Mouse (Mus musculus) kidney, postnatal 25 days (tissue): ENCODE data around the gene Parp11.

Experiments
- DNase-seq, 2 experiments: peaks; one replicate each; pipeline ENCODE4 v3.0.0; 2021; ENCODE audit warnings: mixed read lengths in 2 of 2

Parp11 gene

DNA sequence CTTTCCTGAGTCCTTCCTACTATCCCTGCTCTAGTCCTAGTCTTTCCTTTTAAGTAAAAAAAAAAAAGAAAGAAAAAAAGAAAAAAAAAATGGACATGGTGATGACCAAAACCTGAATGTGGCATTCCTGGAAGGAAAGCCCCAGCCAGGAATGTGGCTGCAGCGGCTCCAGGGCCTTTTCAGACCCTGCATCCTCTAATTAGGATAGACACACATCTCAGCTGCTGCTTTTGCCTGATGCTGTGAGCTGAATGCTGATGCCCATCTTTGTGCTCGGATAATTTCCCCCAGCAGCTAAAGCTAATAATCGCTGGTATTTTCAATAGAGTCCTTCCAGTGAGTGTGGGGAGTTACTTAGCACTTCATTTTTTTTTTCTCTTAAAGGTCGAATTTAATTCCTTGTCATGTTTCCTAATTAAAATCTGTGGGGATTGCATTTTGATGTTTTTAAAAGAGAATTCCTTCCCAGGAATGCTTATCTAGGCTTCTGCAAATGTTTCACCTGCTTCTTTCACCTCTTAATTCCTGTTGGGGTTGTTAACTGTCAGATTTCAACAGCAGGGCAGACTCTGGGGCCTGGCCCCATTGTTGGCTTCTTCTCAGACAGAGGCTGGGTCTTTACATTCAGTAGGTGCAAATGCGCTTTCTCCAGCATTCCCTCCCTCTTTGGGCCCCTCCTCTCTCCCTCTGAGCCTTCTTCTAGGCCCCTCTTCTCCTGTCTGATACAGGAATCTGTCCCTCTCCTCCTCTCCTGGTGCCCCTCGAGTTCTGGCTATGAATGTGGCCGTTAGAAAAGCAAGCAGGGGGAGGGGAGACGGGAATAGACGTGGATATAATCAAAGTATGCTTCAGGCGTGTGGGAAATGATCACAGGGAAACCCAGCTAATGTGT lies 3.1 kb downstream of the Parp11 start:
- no peak for DNase-seq

DNA sequence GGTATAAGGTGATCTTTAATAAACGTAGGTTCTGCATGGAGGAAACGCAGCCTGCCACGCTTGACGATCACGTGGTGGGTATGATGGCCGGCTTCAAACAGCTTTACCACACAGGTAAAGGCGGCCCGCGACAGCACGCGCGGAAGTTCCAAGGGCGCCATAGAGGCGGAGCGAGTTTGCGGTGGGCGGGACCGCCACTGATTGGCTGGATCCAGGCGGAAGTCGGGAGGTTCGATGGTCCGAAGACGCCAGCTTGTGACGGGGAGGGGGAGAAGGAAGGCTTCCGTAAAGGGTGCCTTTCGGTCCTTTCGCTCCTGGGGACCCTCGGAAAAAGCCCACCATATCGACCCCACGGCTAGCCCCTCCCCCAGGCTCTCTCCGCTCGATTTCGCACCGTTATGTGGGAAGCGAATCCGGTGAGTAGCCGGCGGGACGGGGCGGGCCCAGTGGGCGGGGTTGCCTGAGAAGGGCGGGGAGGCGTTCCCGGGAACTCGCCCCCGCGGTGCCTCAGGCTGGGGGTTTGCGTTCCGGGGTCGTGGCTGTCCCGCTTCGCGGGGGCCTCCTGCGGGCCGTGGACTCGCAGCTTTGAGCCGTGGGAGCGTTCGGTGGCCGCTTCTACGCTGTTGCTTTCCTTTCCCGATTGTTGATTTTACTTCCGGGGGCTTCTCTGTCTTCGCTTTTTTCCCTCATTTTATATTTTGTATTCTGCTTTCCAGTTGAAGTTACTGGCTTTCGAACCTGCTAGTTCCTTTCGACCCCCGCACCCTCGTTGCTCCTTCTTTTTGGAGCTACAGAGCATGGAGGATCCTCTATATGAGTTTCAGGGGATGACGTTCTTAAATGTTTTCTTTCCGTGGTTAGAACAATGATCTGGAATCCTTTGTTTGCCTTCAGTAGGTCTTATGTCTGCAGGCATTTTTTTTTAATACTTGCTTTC lies 7.0 kb downstream of the Parp11 start:
- DNase-seq: peak; percentile 93 to 96

DNA sequence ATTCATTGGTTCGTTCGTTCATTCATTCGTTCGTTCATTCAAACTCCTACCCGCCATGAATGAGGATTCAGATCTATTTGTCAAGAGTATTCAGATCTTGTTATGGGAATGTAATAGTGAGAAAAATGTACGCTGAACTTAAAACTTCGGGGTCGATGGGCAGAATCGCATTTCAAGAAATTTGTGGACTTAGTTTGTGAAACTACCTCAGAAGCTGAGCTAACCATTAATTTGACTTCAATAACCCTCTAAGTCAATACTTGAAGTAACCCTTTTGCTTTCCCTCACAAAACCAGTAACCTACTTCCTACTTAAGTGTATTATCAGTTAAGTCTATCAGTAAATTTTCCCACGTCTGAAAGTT lies 7.7 kb downstream of the Parp11 start:
- DNase-seq: no peak

DNA sequence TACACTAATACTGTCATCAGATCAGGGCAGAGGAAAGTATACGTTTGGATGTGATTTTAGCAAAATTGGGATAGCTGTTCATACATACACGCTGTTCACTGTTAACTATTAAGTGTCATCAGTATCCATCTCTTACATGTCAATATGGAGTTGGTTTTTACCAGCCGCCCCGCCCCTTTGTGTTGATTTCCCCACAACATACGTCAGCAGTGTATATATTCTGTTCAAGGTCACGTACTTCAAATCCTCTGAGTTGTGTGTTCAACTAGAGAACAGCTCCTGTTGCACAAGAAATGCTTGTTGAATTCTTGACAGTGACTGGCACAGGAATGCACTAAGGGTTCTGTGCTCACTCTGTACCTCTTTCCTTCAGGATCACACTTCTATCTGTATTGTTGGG lies 8.2 kb downstream of the Parp11 start:
- DNase-seq: no peak

DNA sequence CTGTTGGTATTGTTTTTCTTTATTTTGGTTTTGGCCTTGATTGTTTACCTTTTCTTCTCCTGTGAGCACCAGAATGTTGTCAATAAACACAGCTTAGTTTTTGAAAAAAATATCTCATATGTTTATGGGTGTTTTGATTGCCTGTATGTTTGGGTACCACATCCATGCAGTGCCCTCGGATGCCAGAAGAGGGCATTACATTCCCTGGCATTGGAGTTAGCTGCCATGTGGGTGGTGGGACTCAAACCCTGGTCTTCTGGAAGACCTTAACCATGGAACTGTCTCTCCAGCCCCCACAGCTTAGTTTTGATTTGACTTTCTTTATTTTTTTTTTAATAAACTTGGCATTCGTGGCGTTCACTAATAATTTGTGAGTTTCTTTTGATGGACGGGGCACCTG lies 8.8 kb downstream of the Parp11 start:
- no peak for DNase-seq

DNA sequence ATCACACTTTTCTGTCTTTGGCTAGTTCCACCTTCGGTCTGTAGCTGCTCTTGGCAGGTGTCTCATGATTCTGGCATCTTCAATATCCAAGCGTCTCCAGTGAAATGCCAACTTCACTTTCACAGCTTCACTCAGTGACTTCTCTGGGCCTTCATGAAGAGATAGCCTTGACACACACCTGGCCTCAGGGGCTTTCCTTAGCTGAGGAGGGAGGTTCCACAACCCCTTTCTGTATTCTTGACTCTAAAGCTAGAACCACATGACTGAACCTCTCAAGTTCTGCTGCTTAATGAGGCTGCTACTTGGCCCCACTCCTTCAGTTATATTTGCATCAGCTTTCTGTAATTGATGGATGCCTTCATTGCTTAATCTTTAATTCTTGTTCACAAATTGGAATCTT lies 10.1 kb downstream of the Parp11 start:
- DNase-seq: no peak

DNA sequence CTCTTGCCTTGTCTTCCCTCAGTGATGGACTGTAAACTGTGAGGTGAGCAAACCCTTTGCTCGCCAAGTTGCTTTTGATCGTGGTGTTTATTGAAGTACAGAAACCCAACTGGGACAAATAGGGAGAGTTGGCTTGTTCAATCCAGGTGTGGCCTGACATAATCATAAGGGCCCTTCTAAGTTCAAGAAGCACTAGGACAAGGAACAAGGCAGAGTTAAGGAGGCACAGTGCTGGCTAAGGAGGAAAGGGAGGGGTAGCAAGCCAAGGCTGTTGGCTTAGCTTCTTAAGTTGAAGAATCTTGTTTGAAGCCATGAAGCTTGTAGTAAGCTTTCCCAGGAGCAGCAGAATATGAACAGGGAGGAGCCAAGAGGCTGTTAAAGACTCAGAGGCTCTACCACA lies 13.1 kb downstream of the Parp11 start:
- no peak for DNase-seq

DNA sequence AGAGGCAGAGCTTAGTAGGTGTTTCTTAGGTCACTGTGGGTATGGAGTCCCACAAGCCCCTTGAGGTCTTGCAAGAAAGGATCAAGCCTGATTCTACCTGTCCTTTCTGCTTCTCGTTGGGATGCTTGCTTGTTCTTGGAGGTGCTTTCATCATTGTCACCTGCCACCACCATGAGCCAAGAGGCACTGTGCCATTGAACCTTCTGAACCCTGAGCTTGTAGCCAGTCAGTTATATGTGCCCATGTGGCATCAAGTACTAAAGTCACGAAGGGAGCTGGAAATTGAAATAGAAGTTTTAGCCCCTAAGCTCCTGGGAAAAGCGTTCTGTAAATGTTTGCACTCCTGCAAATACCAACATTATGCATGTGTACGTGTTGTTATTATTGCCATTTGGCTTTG lies 14.9 kb downstream of the Parp11 start:
- no peak for DNase-seq

DNA sequence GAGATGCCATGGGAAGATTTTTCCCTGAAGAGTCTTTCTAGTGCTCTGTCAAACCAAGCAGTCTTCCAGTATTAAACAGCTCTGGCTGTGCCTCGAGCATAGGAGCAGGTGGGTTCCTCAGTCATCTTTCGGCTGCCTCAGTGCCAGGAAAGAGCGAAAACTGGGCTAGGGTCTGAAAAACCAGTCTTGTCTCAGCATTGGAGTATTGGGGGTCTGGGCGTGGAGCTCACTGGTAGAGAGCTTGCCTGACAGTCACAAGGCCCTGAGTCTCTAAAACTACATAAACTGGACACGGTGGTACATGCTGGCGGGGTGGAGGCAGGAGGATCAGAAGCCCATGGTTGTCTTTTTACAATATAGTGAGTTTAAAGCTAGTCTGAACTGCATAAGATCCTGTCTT lies 15.6 kb downstream of the Parp11 start:
- no peak for DNase-seq

DNA sequence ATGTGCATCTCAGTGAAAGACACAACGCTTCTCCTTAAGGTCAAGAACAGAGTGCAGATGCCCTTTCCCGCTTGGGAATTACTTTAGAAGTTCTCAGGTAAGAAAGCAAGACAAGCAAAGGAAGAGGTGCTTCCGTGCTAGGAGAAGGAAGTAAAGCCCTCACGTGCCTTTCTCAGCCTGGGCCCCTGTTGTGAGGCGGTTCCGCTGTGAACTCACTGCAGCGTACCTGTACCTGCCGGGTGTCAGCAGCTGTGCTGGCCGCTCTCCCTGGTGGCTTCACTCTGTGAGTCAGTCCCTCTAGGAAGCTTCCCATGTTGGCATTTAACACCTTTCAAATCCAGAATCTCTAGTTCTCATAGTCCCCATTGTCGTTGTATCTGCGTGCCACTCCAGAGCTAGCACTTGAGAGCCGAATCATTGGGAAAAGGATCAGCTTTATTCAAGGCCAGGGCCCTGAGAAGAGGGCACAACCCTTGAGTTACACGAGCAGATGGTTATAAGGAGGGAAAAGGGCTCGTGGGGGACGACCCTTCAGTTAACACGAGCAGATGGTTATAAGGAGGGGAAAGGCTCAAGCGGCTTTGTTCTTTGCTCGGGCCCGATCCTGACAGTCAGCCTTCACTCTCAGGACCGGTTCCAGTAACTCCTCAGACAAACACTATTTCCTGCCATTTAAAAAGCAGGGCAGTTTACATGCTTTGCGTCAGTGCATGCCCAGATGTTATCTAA lies 16.8 kb downstream of the Parp11 start:
- no peak for DNase-seq

DNA sequence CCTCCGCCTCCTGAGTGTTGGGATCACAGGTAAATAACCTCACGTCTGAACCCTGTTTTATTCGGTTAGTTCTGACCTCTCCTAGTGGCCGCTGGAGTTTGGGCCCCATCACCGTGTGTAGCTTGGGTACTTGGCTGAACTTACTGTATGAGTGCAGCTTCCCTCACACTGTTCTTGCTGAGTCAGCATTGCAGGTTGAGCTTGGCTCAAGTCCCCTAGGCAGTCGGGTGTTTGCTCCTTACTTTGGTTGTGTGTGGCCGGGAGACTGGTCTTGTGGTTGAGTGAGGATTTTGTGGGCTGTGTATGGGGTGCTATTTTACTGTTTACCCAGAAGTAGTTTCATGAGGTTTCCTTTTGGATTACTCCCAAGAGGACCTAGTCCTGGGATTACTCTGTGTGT lies 17.9 kb downstream of the Parp11 start:
- DNase-seq: peak in 1 of 2 experiments; percentile 42

DNA sequence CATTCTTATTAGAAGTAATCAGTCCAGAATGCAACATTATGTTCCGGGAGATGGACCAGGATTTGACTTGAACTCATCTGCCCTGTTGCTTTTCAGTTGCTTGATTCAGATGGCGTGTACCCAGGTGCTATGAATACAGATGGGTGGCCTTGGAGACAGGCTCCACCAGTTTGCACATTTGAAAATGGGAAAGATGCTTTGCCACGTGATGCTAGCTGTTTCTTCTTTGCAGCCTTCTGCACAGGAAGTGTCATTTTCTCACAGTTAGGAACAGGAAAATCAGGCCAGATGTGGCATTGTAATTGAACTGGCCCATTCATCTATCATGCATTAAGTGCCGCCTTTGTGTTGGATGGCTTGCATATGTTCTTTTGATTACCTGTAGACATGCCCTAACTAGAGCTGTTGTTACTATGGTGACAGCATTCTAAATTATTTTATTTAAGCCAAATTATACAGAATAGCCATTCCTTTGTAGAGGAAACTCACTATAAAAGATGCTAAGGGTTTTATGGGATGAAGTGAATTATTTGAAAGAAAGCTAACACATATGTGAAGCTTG lies 20.2 kb downstream of the Parp11 start:
- DNase-seq: no peak

DNA sequence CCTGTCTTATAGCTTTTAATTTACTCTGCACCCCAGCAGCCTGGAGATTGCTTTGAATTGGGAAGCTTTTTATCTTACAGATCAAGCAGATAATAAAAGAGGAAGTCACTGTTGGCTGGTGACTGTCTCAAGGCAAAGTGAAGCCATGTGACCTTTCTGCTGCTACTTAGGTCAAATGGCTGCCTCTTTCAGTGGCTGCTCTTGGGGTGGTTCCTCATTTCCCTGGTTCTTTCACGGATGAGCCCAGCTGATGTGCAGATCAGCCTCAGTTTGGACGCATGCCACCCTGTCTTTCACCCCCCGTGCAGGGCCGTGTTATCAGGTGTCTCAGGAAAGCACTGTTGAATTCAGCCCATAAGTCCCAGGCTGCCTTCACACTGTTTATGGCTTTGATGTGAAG lies 25.4 kb downstream of the Parp11 start:
- DNase-seq: no peak

DNA sequence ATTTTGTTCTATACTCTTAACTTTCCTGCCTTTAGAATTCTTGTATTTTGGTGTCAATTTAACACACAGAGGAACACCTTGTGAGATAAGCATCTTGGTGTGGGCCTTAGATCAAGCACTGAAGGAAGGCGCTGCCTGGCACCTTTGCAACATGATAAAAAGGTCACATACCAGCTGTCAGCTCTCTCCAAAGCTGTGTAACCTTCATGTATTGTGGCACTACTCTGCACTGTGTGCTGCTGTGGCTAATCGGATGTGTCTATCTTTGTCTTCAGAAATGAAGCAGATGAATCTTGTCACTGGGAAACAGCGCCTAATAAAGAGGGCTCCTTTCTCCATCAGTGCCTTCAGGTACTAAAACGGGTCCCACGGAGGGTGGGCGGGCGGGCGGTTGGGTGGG lies 27.3 kb downstream of the Parp11 start:
- no peak for DNase-seq

DNA sequence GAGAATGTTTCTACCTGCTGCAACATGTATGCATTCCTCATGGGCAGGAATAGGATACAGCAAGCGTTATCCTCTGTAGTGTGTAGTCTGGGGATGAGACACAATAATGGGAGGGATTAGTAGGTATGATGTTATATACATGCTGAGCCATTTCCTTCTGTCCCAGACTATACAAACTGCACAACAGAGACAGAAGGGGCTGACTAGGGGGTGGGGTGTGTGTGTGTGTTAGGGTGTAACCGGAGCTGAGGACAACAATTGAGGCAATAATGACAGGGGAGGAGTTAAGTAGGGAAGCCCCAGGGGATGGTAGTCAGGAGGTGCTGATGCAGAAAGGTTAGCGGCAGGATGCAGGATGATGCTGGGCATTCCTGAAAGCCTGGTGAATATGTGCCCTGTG lies 28.6 kb downstream of the Parp11 start:
- DNase-seq: no peak

DNA sequence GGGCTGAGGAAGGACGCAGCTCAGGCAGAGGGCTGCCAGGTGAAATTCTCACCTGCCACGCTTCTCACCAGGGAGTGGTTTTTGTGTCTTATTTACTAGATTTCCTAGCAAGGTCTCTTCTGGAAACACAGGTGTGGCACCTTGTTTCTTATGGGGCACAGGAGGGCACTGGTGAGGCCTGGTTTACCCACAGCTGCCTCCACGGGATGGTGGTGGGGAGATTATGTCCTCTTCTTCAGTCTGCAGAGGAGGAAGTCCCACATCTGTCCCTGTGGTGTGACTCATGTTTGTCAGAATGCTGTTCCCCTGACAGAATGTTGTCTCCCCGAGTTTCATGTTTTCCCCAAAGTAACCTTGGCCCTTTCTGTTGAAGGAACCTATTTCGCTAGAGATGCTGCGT lies 44.4 kb downstream of the Parp11 start:
- no peak for DNase-seq

DNA sequence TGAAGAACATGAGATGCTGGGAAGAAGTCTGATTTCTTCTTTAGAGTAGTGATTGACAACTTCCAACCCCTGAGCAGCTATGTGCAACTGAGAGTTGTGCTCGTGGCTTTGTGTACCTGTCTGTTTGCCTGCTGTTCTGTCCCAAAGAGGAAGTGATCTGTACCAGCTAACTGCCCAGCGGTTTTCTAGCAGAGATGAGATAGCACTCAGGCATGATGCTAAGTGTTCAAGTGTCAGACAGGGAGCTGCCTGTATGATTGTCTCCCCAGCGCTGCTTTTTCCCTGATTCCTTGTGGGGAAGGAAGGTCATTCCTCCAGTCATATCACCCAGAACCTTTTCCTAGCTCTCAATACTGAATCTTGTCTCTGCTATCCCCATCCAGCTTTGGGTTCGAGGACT lies 45.9 kb downstream of the Parp11 start:
- DNase-seq: no peak

DNA sequence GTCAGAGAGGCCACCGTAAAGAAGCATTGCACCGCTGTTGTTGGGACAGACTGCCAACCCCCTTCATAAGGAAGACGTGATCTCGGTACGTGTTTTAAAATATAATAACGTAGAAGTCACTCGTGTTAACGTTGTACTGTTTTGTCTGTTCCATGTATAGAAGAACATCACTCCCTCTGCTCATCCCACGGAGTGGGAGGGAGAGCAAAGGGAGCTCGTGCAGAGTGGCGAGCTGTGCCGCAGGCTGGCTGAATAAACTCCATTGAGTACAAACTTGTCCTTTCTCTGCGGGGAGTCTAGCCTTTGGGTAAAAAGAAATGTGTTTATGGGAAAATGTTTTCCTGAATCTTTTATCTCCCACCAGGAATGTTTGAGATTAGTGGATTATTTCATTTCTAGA lies 47.1 kb downstream of the Parp11 start:
- no peak for DNase-seq

DNA sequence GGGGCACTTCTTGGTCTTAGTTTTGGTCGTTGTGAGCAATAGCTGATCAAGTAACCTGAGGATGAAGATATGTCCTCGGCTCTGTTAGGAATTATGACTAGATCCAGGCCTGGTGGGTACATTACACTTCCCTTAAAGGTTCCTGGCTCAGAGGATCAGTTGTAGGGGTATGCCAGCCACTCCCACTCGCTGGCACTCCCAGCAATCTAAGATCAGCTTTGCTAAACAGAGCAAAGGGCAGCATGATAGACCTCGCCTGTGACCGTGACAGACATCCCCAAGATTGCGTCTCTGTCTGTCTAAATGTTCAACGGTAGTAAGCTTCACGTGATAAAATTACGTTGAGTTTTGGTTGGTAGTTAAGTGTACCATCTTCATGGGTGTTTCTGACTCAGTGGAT lies 47.7 kb downstream of the Parp11 start:
- DNase-seq: no peak

DNA sequence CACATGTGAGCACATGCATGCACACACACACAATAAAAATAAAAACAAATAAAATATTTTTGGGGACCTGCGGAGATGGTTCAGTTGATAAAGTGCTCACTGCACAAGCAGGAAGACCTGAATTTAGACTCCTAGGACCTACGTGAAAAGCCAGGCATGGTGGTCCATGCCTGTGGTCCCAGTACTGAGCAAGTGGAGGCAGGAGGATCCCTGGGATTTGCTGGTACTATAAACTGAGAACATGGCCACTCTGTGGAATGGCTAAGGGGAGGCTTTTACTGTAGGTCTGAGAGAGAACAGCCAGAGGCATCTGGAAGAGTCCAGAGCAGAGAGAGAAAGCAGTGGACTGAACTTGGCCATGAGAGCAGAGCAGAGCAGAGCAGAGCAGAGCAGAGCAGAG lies 48.6 kb downstream of the Parp11 start:
- no peak for DNase-seq

DNA sequence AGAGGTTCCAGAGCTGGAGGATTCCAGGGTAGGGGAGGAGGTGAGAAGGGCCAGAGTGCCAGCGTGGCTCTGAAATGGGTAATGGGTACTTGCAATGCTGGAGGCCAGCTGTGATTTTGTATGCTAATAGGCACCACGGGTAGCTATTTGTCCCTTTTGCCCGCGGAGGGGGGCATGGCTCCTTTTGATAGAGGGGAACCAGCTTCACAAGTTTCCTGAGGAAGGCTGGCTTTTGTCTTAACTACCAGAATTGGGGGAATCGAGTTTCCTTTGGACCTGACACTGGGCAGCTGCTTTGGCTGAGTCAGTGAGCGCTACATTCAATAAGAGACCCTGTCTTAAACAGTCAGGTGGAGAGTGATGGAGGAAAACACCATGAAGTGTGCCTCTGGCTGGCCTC lies 49.2 kb downstream of the Parp11 start:
- DNase-seq: no peak

DNA sequence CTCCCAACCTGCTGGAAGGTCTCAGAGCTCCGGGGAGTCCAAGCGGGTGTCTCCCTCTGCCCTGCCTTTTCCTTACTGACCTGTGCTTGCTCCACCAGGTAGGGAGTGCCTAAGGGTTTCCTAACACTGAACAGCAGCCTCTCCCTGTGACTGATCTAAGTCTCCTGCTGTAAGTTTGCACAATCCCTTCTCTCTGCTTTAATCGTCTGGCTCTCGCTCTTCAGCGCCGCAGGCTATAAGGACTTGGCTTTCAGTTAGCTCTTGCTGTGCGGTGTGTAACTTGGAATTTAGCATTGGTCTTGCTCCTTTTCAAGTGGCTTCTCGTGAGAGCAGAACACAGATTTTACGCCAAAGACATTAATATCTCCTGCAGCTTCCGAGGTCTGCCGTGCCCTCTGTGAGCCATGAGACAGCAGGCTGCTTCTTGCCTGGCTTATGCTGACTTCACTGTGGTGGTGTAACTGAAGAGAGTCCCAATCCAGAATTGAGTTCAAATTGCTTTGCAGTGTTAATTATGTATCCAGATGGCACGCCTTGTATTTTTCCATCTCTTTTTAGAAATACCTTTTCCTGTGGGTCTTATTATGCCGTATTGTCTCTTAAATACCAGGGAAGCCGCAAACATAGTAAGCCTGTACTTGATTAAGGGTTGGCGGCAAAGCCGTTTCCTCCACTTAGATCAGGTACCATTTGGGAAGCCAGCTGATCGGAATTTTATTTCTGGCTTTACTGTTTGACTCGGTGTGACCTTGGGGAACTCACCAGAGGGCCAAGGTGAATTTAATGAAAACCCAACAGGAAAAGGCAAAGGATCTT lies 50.4 kb downstream of the Parp11 start:
- DNase-seq: no peak
